Mouse (Mus musculus) ES-CJ7 (cell line): ENCODE results near the gene Kcnmb4.
A peak's percentile ranks its signal among the peaks of the same experiment; 100 is the strongest.

Source experiments
- DNase-seq: peaks from one replicate; pipeline ENCODE4 v3.0.0; 2011; ENCODE audit warnings: low read depth, low spot score

The Kcnmb4 gene

GRCm38 (mm10) chr10:116402742-116403425, 70.8 kb downstream of the Kcnmb4 start:
- DNase-seq = no peak

DNA sequence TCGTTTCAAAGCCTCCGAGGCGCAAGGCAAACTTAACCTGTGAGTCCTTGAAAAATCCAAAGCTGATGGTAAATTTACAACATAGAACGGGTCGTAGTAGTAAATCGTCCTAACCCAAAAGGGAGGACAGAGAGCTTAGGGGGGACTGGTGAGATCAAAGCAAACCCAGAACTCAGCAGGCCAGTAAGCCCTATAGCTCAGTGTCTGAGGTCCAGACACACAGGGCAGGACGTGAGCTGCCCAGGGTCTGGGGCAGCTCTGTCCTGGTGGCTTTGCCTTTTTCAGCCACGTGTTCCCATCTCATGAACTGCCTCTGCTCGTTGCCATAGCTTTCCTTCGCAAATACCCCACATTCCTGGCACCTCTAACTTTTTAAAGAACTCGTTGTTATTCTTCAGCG, 75.7 kb downstream of the Kcnmb4 start:
- DNase-seq = no peak

DNA sequence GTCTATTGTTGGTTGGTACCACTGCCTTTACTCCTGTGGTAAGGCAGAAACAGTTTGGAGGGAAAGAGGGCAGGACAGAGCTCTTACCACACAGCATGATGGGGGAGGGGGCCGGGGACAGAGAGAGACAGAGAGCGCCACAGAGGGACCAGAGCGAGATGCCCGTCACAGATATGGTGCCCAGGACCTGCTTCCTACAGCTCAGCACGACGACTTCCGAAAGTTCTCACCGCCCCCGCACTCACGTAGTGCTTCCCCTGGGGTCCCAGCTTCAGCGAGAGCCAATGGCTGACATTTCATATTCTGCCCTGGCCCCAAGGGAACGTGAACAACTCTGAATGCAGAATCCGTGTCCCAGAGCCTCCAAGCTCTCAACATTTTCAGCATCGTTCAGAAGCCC, 76.1 kb downstream of the Kcnmb4 start:
- DNase-seq = no peak

- no peak for DNase-seq
These were observed 76.7 kb downstream of the Kcnmb4 start for GRCm38 (mm10) chr10:116396966-116397365.

DNA sequence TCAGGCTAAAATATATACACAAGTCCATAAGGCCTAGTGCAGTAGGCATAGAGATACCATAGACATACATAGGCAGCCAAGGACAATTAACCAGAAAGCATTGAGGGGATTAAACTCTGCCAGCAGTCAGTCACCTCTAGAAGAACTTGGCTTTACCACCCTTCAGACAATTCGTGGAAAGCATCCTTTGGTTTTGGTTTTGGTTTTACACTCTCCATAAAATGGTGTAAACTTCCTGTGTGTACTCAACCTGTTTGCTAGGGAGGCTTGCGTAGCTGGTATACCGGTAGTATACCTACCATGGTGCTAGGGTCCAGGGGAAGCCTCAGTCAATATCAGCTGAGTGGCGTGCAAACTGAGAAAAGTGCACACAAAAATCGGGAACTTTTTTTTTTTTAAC, 77.4 kb downstream of the Kcnmb4 start:
- no peak for DNase-seq

- DNase-seq = peak; percentile 34
These were observed 79.1 kb downstream of the Kcnmb4 start for GRCm38 (mm10) chr10:116394585-116394984.

GRCm38 (mm10) chr10:116393790-116394475, 79.7 kb downstream of the Kcnmb4 start:
- DNase-seq = no peak

GRCm38 (mm10) chr10:116388840-116389239, 84.8 kb downstream of the Kcnmb4 start:
- DNase-seq = no peak

- DNase-seq = no peak
These were observed 87.2 kb downstream of the Kcnmb4 start for GRCm38 (mm10) chr10:116386391-116386885.

DNA sequence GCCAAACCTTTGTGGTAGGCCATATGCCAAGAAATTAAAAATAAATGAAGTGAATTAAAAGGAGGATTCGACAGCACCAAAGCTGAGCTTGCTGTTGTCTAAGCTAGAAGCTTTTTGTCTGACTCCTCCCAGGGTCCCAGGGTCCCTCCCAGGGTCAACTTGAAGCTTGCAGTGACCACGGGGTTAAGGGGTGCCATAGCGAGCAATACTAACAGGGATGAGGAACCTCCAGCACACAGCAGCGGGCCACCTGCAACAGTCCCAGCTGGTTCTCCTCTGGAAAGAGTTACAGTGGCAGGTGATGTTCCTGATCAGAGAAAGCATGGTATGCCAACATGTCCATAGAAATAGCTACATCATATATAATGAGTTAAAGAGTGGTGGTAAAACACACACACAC, 89.3 kb downstream of the Kcnmb4 start:
- no peak for DNase-seq

DNA sequence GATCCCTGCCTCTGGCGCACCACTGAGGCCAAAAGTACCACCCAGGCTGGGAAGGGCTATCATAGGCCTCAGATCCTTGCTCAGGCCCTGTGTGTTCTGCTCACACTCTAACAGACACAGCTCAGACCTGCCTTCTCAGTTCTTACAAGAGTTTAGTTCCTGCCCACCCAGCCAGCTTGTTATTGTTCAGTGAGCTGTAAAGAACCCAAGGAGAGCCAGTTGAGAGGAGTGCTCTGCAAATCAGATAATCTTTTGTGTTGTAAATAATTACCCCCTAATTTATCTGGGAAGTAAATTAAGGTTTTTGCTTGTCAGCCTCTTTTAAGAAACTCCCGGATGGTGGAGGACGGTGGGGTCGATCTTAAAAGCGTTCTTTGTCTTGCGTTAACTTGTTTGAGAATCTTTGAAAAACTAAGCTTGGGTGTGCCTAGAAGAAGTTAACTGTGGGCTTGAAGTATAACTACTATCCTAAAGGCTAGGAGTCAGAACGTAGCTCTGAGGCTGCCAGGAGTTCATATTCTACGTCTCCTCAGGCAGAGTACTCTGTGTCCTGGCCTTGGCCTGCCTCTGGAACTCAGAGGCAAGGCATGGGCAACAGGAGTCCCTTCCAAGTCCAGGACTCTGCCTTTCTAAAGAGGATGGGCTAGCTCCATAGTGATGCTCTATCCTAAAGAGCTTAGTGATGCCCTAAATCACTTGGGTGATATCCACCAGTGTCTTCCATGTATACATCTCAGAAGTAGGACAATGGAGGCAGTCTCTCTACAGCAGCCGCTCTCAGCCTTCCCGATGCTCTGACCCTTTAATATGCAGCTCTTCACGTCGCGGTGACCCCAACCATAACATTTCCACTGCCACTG, 90.6 kb downstream of the Kcnmb4 start:
- DNase-seq = peak; percentile 59

DNA sequence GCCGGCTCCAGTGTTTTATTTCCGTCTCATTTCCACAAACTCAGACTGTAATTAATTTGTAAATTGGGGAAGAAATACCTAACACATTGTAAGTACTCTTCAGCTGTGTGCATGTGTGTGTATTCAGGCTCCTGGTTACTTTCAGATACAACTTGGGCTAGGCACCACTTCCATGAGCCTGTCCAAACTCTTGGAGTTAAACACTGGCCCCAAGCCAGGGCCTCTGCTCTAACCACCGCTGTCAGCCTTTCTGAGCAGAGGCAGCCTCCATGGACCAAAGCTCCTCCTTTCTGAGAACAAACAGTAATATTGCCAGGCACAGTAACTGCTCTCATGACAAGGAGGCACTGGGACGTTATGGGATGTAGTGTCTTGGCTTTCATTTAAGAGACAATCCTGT, 96.8 kb downstream of the Kcnmb4 start:
- DNase-seq = no peak

- no peak for DNase-seq
These were observed 99.6 kb downstream of the Kcnmb4 start for GRCm38 (mm10) chr10:116374111-116374510.

DNA sequence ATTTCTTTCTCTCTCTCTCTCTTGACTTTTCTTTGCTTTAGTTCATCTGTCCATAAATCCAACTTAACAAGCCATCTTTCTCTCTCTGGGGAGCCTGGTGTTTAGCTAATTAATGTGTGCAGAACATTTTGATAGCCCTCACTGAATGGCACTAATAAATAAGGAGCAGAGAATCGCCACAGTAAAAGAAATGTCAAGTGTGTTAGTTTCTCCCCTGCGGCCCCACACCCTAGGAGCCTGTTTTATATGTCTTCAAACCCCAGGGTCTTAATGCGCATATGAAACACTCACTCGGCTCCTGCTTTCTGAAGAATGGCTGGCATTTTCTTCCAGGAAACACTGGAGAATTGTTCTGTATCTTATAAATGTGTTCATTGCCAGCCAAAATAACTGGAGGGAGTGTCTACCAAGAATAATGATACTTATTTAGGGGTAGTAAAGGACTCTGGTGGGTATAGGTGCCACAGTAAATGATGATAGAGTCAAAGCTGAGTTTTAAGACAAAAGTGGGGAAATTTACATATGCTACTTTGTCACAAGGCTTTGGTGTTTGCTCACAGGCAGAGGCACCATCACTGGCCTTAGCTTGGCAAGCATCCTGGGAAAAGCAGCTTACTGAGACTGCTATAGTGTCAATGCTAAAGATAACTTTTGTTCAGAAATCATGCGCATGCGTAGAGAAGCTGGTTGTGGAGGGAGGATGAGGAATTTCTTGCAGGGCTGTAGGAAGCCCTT, 102.5 kb downstream of the Kcnmb4 start:
- DNase-seq = no peak
